ENCODE assay signal across 11 mouse cellular contexts in genomic region chr4:33147825-33148224, GRCm38 (mm10). TPM values are rescaled to one million over a fixed set of nuclear protein-coding genes. Genes with fewer than 3 reads are reported as not detected.
DNase-seq lines count a peak whose midpoint lies in the region; ATAC-seq and TF ChIP-seq lines count a peak whose summit lies in the region.
"Had no signal": no experiment of that assay in that cellular context is flagged by ENCODE, and none has a peak within 500 bp of the region (broad histone marks: within the 10 kb centered on the region; RNA-seq: fewer than 3 reads in every experiment).

No protein-coding gene starts in this region.

- no peak overlapping the region for H3K9ac ChIP-seq in forebrain, embryonic 13.5 days
- no peak overlapping the region for H3K9ac ChIP-seq in midbrain, embryonic 14.5 days (replicated peaks; ENCODE audit: low read length)
- H3K9ac ChIP-seq in midbrain, embryonic 13.5 days (replicated peaks): no peak overlapping the region
- H3K9ac ChIP-seq in liver, postnatal 0 days (replicated peaks): no peak overlapping the region
- H3K9ac ChIP-seq: neural tube, embryonic 12.5 days had no signal

- H3K4me2 ChIP-seq in forebrain, embryonic 13.5 days: no peak overlapping the region
- no peak overlapping the region for H3K4me2 ChIP-seq in midbrain, embryonic 14.5 days (ENCODE audit: low read length)
- no peak overlapping the region for H3K4me2 ChIP-seq in midbrain, embryonic 13.5 days (replicated peaks)
- no peak overlapping the region for H3K4me2 ChIP-seq in liver, postnatal 0 days (ENCODE audit: low read depth, low read length)
- H3K4me2 ChIP-seq: neural tube, embryonic 12.5 days had no signal

- no peak overlapping the region for H3K27ac ChIP-seq in forebrain, embryonic 10.5 days
- no peak overlapping the region for H3K27ac ChIP-seq in forebrain, embryonic 13.5 days
- H3K27ac ChIP-seq in midbrain, embryonic 14.5 days (replicated peaks; ENCODE audit: low read depth, low read length): no peak overlapping the region
- no peak overlapping the region for H3K27ac ChIP-seq in midbrain, embryonic 13.5 days
- no peak overlapping the region for H3K27ac ChIP-seq in liver, postnatal 0 days (ENCODE audit: low read depth)
- H3K27ac ChIP-seq: neural tube, embryonic 12.5 days had no signal

- H3K9me3 ChIP-seq in forebrain, embryonic 10.5 days: no peaks in the 10 kb centered on the region
- no peaks in the 10 kb centered on the region for H3K9me3 ChIP-seq in forebrain, embryonic 13.5 days (replicated peaks)
- H3K9me3 ChIP-seq in midbrain, embryonic 14.5 days (ENCODE audit: control insufficient read depth, low read length): no peaks in the 10 kb centered on the region
- H3K9me3 ChIP-seq in midbrain, embryonic 13.5 days: no peaks in the 10 kb centered on the region
- no peaks in the 10 kb centered on the region for H3K9me3 ChIP-seq in liver, postnatal 0 days (ENCODE audit: low read length)
- H3K9me3 ChIP-seq: G1E; neural tube, embryonic 12.5 days had no signal

- no peak for TF ChIP-seq EP300 in liver, postnatal 0 days (IDR thresholded peaks at IDR 0.05; ENCODE audit: low read depth)

- H3K27me3 ChIP-seq in forebrain, embryonic 10.5 days (ENCODE audit: poor library complexity, severe bottlenecking): peaks cover 24% of the 10 kb centered on the region
- no peaks in the 10 kb centered on the region for H3K27me3 ChIP-seq in forebrain, embryonic 13.5 days
- no peaks in the 10 kb centered on the region for H3K27me3 ChIP-seq in midbrain, embryonic 14.5 days (ENCODE audit: control insufficient read depth, insufficient read depth, low read length)
- no peaks in the 10 kb centered on the region for H3K27me3 ChIP-seq in midbrain, embryonic 13.5 days
- H3K27me3 ChIP-seq in liver, postnatal 0 days (ENCODE audit: insufficient read depth, low read length): no peaks in the 10 kb centered on the region
- no peaks in the 10 kb centered on the region for H3K27me3 ChIP-seq in splenic B cell, adult 2 months (ENCODE audit: control insufficient read depth, insufficient read depth, low read length, poor library complexity, severe bottlenecking)

- H3K4me1 ChIP-seq in forebrain, embryonic 10.5 days: peaks cover 12% of the 10 kb centered on the region
- no peaks in the 10 kb centered on the region for H3K4me1 ChIP-seq in forebrain, embryonic 13.5 days
- no peaks in the 10 kb centered on the region for H3K4me1 ChIP-seq in midbrain, embryonic 14.5 days (ENCODE audit: control insufficient read depth, insufficient read depth, low read length)
- peaks cover 7% of the 10 kb centered on the region; the same call in 1 of the 2 replicates for H3K4me1 ChIP-seq in midbrain, embryonic 13.5 days (replicated peaks)
- no peaks in the 10 kb centered on the region for H3K4me1 ChIP-seq in liver, postnatal 0 days (ENCODE audit: insufficient read depth)
- H3K4me1 ChIP-seq: neural tube, embryonic 12.5 days had no signal

- H3K36me3 ChIP-seq in forebrain, embryonic 10.5 days (replicated peaks): no peaks in the 10 kb centered on the region
- no peaks in the 10 kb centered on the region for H3K36me3 ChIP-seq in forebrain, embryonic 13.5 days (ENCODE audit: poor library complexity, severe bottlenecking)
- no peaks in the 10 kb centered on the region for H3K36me3 ChIP-seq in midbrain, embryonic 14.5 days (ENCODE audit: control insufficient read depth, insufficient read depth, low read length)
- H3K36me3 ChIP-seq in midbrain, embryonic 13.5 days: no peaks in the 10 kb centered on the region
- no peaks in the 10 kb centered on the region for H3K36me3 ChIP-seq in liver, postnatal 0 days (replicated peaks; ENCODE audit: insufficient read depth, low read length)
- no peaks in the 10 kb centered on the region for H3K36me3 ChIP-seq in splenic B cell, adult 2 months (ENCODE audit: control insufficient read depth, insufficient read depth, low read length, poor library complexity, severe bottlenecking)
- H3K36me3 ChIP-seq: G1E; neural tube, embryonic 12.5 days had no signal

- H3K4me3 ChIP-seq in forebrain, embryonic 10.5 days: no peak overlapping the region
- no peak overlapping the region for H3K4me3 ChIP-seq in forebrain, embryonic 13.5 days
- H3K4me3 ChIP-seq in midbrain, embryonic 14.5 days (replicated peaks; ENCODE audit: low read depth, low read length): no peak overlapping the region
- no peak overlapping the region for H3K4me3 ChIP-seq in midbrain, embryonic 13.5 days (replicated peaks)
- no peak overlapping the region for H3K4me3 ChIP-seq in liver, postnatal 0 days (ENCODE audit: low read depth, low read length)
- H3K4me3 ChIP-seq: neural tube, embryonic 12.5 days had no signal

- peak; percentile 75 for TF ChIP-seq CTCF in liver, postnatal 0 days (IDR thresholded peaks at IDR 0.05; ENCODE audit: low read depth)

- WGBS in forebrain, embryonic 10.5 days: 14% methylated on average over 2 of the region's 2 CpGs
- 6% methylated on average over 2 of the region's 2 CpGs for WGBS in forebrain, embryonic 13.5 days
- 8% methylated on average over 2 of the region's 2 CpGs for WGBS in midbrain, embryonic 14.5 days
- 10% methylated on average over 2 of the region's 2 CpGs for WGBS in midbrain, embryonic 13.5 days
- WGBS in liver, postnatal 0 days (ENCODE audit: insufficient replicate concordance): 6% methylated on average over 2 of the region's 2 CpGs

- peak; percentile 46 for DNase-seq in forebrain, embryonic 10.5 days (ENCODE audit: extremely low spot score, low spot score)
- DNase-seq in midbrain, embryonic 14.5 days: peak; percentile 83
- DNase-seq in c-Kit-positive CD71-negative TER-119-negative erythroid progenitor cells, embryonic 14.5 days (ENCODE audit: low read depth): peak; percentile 39
- peak; percentile 61 for DNase-seq in gastrocnemius, postnatal 10 days
- DNase-seq in liver, postnatal 0 days: peak; percentile 72
- DNase-seq in splenic B cell, adult 2 months (ENCODE audit: low read depth, low spot score): peak; percentile 87

- no peak for ATAC-seq in forebrain, embryonic 13.5 days
- no peak for ATAC-seq in midbrain, embryonic 14.5 days (ENCODE audit: low FRiP score, low TSS enrichment)
- ATAC-seq in midbrain, embryonic 13.5 days: no peak
- ATAC-seq in liver, postnatal 0 days: no peak

RNA-seq across cellular contexts. Expression of gene Gabrr1, which starts 15.5 kb away (rescaled TPM):
- polyA plus RNA-seq in forebrain, embryonic 10.5 days (2016; fragmentation: Nextera tagmentation; extraction: Ambion mirVana): 0.09 TPM in 1 of 2 replicates, not detected in the other
- polyA plus RNA-seq in forebrain, embryonic 13.5 days (2015; fragmentation: Nextera tagmentation; extraction: Ambion mirVana): not detected in 2 replicates
- 0.78 and 0.80 TPM in 2 replicates for polyA plus RNA-seq in midbrain, embryonic 14.5 days (2014; fragmentation: Nextera tagmentation; extraction: Ambion mirVana)
- polyA plus RNA-seq in midbrain, embryonic 13.5 days (2015; fragmentation: Nextera tagmentation; extraction: Ambion mirVana): 0.14 and 0.63 TPM in 2 replicates
- under 1 TPM in 1 of 2 experiments, not detected in 1; 0.14 TPM for total RNA-seq in gastrocnemius, postnatal 10 days (2021)
- polyA plus RNA-seq in liver, postnatal 0 days (2015; fragmentation: Nextera tagmentation; extraction: Ambion mirVana): not detected in 2 replicates
- total RNA-seq: hematopoietic stem cell, adult 5-6 weeks had no signal
- polyA plus RNA-seq: G1E; neural tube, embryonic 12.5 days had no signal

RNA-seq across cellular contexts. Expression of gene Pm20d2, which starts 41.7 kb away (rescaled TPM):
- 1.1 and 1.2 TPM in 2 replicates for polyA plus RNA-seq in forebrain, embryonic 10.5 days (2016; fragmentation: Nextera tagmentation; extraction: Ambion mirVana)
- polyA plus RNA-seq in forebrain, embryonic 13.5 days (2015; fragmentation: Nextera tagmentation; extraction: Ambion mirVana): 2.1 TPM in 2 replicates
- 1.9 and 2.3 TPM in 2 replicates for polyA plus RNA-seq in midbrain, embryonic 14.5 days (2014; fragmentation: Nextera tagmentation; extraction: Ambion mirVana)
- polyA plus RNA-seq in midbrain, embryonic 13.5 days (2015; fragmentation: Nextera tagmentation; extraction: Ambion mirVana): 1.2 and 1.7 TPM in 2 replicates
- total RNA-seq in gastrocnemius, postnatal 10 days (2021): 10 to 100 TPM; 39.9 to 45.1 TPM
- 0.14 and 0.21 TPM in 2 replicates for polyA plus RNA-seq in liver, postnatal 0 days (2015; fragmentation: Nextera tagmentation; extraction: Ambion mirVana)
- total RNA-seq: G1E had no signal
- polyA plus RNA-seq: G1E had no signal
